Mouse (Mus musculus) retina, adult 2 months (tissue): Measurements from ENCODE around the gene Prdm4.

Source experiments
- DNase-seq: peaks from one replicate; pipeline ENCODE4 v3.0.0-alpha.2; 2012; ENCODE audit warnings: low read depth, low spot score

Gene Prdm4

DNA sequence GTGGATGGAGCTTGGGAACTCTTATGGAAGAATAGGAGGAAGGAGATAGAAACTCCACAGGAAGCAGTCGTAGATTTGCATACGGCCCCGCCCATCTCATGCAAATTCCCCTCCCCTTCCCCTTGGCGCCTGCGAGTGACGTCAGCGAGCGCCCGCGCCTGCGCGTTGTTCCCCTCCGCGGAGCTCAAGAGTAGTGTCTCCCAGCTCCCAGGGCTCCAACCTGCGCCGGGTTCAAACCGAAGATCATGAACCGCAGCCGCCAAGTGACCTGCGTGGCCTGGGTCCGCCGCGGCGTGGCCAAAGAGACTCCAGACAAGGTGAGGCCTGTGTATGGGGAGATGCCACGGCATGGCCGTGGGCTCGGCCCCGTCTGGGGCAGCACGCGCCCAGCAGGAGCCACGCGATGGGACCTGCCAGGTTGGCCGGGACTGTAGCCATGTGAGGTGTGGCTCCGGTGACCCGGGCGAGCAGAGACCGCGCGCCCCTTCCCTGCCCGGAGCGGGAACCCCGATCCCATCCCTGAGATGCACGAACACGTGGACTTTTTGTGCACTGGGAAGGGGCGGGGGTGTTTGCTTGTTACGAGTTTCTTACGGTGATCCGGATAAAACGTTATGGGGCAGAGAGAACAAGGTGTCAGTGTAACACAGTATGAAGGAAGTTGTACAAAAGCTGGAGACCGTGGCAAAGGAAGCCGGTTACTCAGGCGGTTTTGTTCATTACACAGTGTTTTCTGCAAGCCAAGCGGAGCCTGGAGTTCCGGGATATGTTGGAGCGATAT, 45.1 kb downstream of the Prdm4 start:
- DNase-seq, result peak; percentile 80

DNA sequence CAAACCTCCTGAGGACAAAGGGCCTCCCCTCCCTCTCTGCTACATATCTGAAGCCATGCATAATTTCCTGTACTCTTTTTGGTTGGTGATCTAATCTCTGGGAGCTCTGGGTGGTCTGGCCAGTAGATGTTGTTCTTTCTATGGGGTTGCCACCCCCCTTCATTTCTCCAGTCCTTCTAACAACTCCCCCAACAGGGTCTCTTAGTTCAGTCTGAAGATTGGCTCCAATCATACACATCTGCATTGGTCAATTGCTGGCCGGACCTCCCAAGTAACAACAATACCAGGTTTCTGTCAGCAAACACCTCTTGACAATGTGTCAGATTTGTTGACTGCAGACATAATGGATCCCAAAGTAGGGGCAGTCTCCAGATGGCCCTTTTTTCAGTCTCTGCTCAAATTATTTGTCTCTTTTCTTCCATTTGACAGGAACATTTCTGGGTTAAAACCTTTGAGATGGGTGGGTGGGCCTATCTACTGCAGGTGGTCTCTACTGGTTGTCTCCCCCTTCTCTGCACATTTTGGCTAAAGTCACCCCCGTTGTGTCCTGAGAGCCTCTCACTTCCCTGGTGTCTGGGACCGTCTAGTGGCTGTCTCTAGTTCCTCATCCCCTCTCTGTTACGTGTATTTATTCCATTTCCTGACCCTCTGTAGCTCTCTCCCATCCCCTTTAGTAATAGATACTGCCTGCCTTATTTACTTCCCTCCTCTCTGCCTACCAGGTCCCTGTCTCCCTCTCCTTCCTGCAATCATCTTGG, 70.7 kb downstream of the Prdm4 start:
- no peak for DNase-seq
